Mouse (Mus musculus) neural tube, embryonic 12.5 days (tissue): Measurements from ENCODE around the gene Gm48551. TPM values are rescaled to one million over a fixed set of nuclear protein-coding genes. Genes with fewer than 3 reads are reported as not detected.

Experiments
- ATAC-seq: fragments of 200-750 bp; cut with Nextera tagmentation; 2 replicates; pipeline ENCODE4 v1.8.0; 2017; ENCODE audit warnings: low read depth, mild to moderate bottlenecking, moderate TSS enrichment, moderate library complexity; ENCODE audit not compliant: low FRiP score
- H3K27ac ChIP-seq: fragments of 300-500 bp; sonication (generic); 2 replicates; pipeline ENCODE4 v1.5.1; 2016
- H3K27me3 ChIP-seq: fragments of 300-500 bp; sonication (generic); replicated peaks from 2 replicates; pipeline ENCODE4 v1.6.1; 2016; ENCODE audit warnings: mild to moderate bottlenecking
- H3K36me3 ChIP-seq: fragments of 300-500 bp; sonication (generic); 2 replicates; pipeline ENCODE4 v1.6.1; 2016; ENCODE audit warnings: mild to moderate bottlenecking
- H3K4me1 ChIP-seq: fragments of 300-500 bp; sonication (generic); 2 replicates; pipeline ENCODE4 v1.6.1; 2016
- H3K4me2 ChIP-seq: fragments of 300-500 bp; sonication (generic); replicated peaks from 2 replicates; pipeline ENCODE4 v1.6.1; 2016; ENCODE audit warnings: mild to moderate bottlenecking
- H3K4me3 ChIP-seq: fragments of 300-500 bp; sonication (generic); 2 replicates; pipeline ENCODE4 v1.5.1; 2016
- H3K9ac ChIP-seq: fragments of 300-500 bp; sonication (generic); 2 replicates; pipeline ENCODE4 v1.6.1; 2016; ENCODE audit warnings: mild to moderate bottlenecking
- H3K9me3 ChIP-seq: fragments of 300-500 bp; sonication (generic); 2 replicates; pipeline ENCODE4 v1.6.1; 2016; ENCODE audit warnings: mild to moderate bottlenecking
- WGBS: fragments of 180-500 bp; shearing (Covaris S2); methylation state at CpG from one replicate; pipeline ENCODE4 v1.1.7; 2016; 5-methylcytosine and 5-hydroxymethylcytosine counted together
- polyA plus RNA-seq: library from polyadenylated mRNA; unstranded; fragments of >200 nt; fragmentation: Nextera tagmentation; extraction: Ambion mirVana; gene quantifications from 2 replicates; pipeline ENCODE4 v1.2.1, GENCODE M21; 2016

Gene Gm48551
- polyA plus RNA-seq, 1 experiment from 2014 or later: 5.0 TPM

- peaks cover 21% of the 10 kb centered on the region for H3K36me3 ChIP-seq
- H3K4me2 ChIP-seq: peak within 1 kb of the TSS; percentile 84
- H3K27me3 ChIP-seq: 0 out of 2 replicates have a peak, but pooled peaks cover 3% of the 10 kb centered on the region
- peaks cover 20% of the 10 kb centered on the region for H3K4me1 ChIP-seq
- peak; percentile 69 for ATAC-seq
- H3K4me3 ChIP-seq: peak within 1 kb of the TSS; percentile 85
- H3K9ac ChIP-seq: peak within 1 kb of the TSS; percentile 92
- no peaks in the 10 kb centered on the region for H3K9me3 ChIP-seq
- peak within 1 kb of the TSS; percentile 53 for H3K27ac ChIP-seq
- WGBS: 2% methylated on average over 49 of the region's 59 CpGs
Observed at GRCm38 (mm10) chr10:81377793-81378552, 6.3 kb upstream of the Gm48551 start, which contains the start of gene Fzr1. Fzr1 (minus strand) TSS chr10:81378516.

- ATAC-seq: peak; percentile 98
- H3K27ac ChIP-seq: peak overlapping the region; percentile 53
- H3K9ac ChIP-seq: peak overlapping the region; percentile 49
- no peaks in the 10 kb centered on the region for H3K9me3 ChIP-seq
- H3K36me3 ChIP-seq: peaks cover 14% of the 10 kb centered on the region
- peak overlapping the region; percentile 84 for H3K4me2 ChIP-seq
- H3K4me3 ChIP-seq: peak overlapping the region; percentile 85
- peaks cover 20% of the 10 kb centered on the region for H3K4me1 ChIP-seq
- WGBS: under 1% methylated on average over 46 of the region's 46 CpGs
- H3K27me3 ChIP-seq: no peaks in the 10 kb centered on the region
Observed at GRCm38 (mm10) chr10:81378553-81379182, 5.6 kb upstream of the Gm48551 start.

GRCm38 (mm10) chr10:81379183-81379553 is 5.1 kb upstream of the Gm48551 start:
- Histone ChIP-seq H3K4me3 (peak overlapping the region; percentile 85), H3K36me3 (peaks cover 9% of the 10 kb centered on the region), H3K27me3 (no peaks in the 10 kb centered on the region), H3K27ac (peak overlapping the region; percentile 53; the same call in 1 of the 2 replicates), H3K4me1 (peaks cover 20% of the 10 kb centered on the region), H3K4me2 (peak overlapping the region; percentile 84), H3K9ac (peak overlapping the region; percentile 49), H3K9me3 (no peaks in the 10 kb centered on the region)
- WGBS: 57% methylated on average over 3 of the region's 3 CpGs
- ATAC-seq: peak; percentile 9; the same call in 1 of the 2 replicates

- no peak for ATAC-seq
- Histone ChIP-seq H3K4me2 (no peak overlapping the region), H3K36me3 (peaks cover 5% of the 10 kb centered on the region), H3K9me3 (no peaks in the 10 kb centered on the region), H3K9ac (no peak overlapping the region), H3K27ac (no peak overlapping the region), H3K27me3 (no peaks in the 10 kb centered on the region), H3K4me1 (peaks cover 22% of the 10 kb centered on the region), H3K4me3 (no peak overlapping the region)
- WGBS: 94% methylated on average over 6 of the region's 6 CpGs
Observed at GRCm38 (mm10) chr10:81379809-81380378, 4.4 kb upstream of the Gm48551 start.

- no peak for ATAC-seq
- H3K9ac ChIP-seq: no peak overlapping the region
- no peak overlapping the region for H3K4me3 ChIP-seq
- no peaks in the 10 kb centered on the region for H3K27me3 ChIP-seq
- H3K36me3 ChIP-seq: peaks cover 14% of the 10 kb centered on the region
- WGBS: 82% methylated on average over 5 of the region's 5 CpGs
- peaks cover 25% of the 10 kb centered on the region for H3K4me1 ChIP-seq
- no peak overlapping the region for H3K27ac ChIP-seq
- no peak overlapping the region for H3K4me2 ChIP-seq
- no peaks in the 10 kb centered on the region for H3K9me3 ChIP-seq
Observed at GRCm38 (mm10) chr10:81382039-81382438, 2.2 kb upstream of the Gm48551 start.

- Histone ChIP-seq H3K27ac (peak overlapping the region; percentile 51; the same call in 1 of the 2 replicates), H3K9ac (peak overlapping the region; percentile 73), H3K27me3 (no peaks in the 10 kb centered on the region), H3K4me3 (peak overlapping the region; percentile 74), H3K36me3 (peaks cover 30% of the 10 kb centered on the region), H3K4me1 (peaks cover 16% of the 10 kb centered on the region), H3K9me3 (no peaks in the 10 kb centered on the region), H3K4me2 (peak overlapping the region; percentile 95)
- peak; percentile 23; the same call in 1 of the 2 replicates for ATAC-seq
- WGBS: 1% methylated on average over 19 of the region's 19 CpGs
Observed at GRCm38 (mm10) chr10:81384605-81384982, 328 bp downstream of the Gm48551 start.

GRCm38 (mm10) chr10:81385603-81386306 is 1.5 kb downstream of the Gm48551 start:
- Histone ChIP-seq H3K4me2 (peak overlapping the region; percentile 95), H3K27me3 (no peaks in the 10 kb centered on the region), H3K27ac (no peak overlapping the region), H3K36me3 (peaks cover 30% of the 10 kb centered on the region), H3K4me3 (peak overlapping the region; percentile 74; the same call in 1 of the 2 replicates), H3K9me3 (no peaks in the 10 kb centered on the region), H3K4me1 (peaks cover 21% of the 10 kb centered on the region), H3K9ac (peak overlapping the region; percentile 73; the same call in 1 of the 2 replicates)
- WGBS: 84% methylated on average over 22 of the region's 22 CpGs
- no peak for ATAC-seq

GRCm38 (mm10) chr10:81387716-81388115 is 3.5 kb downstream of the Gm48551 start:
- 96% methylated on average over 20 of the region's 20 CpGs for WGBS

GRCm38 (mm10) chr10:81388505-81389055 is 4.3 kb downstream of the Gm48551 start, which contains the start of gene Gm48552:
Gm48552 (plus strand) TSS chr10:81389005.
- Histone ChIP-seq H3K4me3 (no peak within 1 kb of the TSS), H3K4me1 (peaks cover 32% of the 10 kb centered on the region), H3K27ac (0 out of 2 replicates have a peak within 1 kb of the TSS, but pooled peaks have one; percentile 37), H3K36me3 (peaks cover 30% of the 10 kb centered on the region), H3K27me3 (no peaks in the 10 kb centered on the region), H3K9me3 (no peaks in the 10 kb centered on the region), H3K4me2 (no peak within 1 kb of the TSS), H3K9ac (0 out of 2 replicates have a peak within 1 kb of the TSS, but pooled peaks have one; percentile 17)
- no peak for ATAC-seq
- 87% methylated on average over 5 of the region's 5 CpGs for WGBS

More at GRCm38 (mm10) chr10:81387716-81388115, 3.5 kb downstream of the Gm48551 start:
- Histone ChIP-seq H3K4me2 (no peak overlapping the region), H3K36me3 (peaks cover 30% of the 10 kb centered on the region), H3K27ac (no peak overlapping the region), H3K9me3 (no peaks in the 10 kb centered on the region), H3K27me3 (no peaks in the 10 kb centered on the region), H3K9ac (0 out of 2 replicates have a peak overlapping the region, but pooled peaks have one; percentile 17), H3K4me1 (peaks cover 24% of the 10 kb centered on the region), H3K4me3 (no peak overlapping the region)
- ATAC-seq: no peak

GRCm38 (mm10) chr10:81389373-81389772 is 5.1 kb downstream of the Gm48551 start:
- Histone ChIP-seq H3K4me1 (peaks cover 37% of the 10 kb centered on the region), H3K27me3 (no peaks in the 10 kb centered on the region), H3K9ac (no peak overlapping the region), H3K36me3 (peaks cover 30% of the 10 kb centered on the region), H3K4me2 (no peak overlapping the region), H3K27ac (0 out of 2 replicates have a peak overlapping the region, but pooled peaks have one; percentile 37), H3K9me3 (no peaks in the 10 kb centered on the region), H3K4me3 (no peak overlapping the region)
- no peak for ATAC-seq
- 48% methylated on average over 3 of the region's 3 CpGs for WGBS
